Mouse (Mus musculus): ENCODE results near the gene Map2k7.

- TF ChIP-seq CTCF (IDR thresholded peaks at IDR 0.05 in 2 of 3, conservative IDR thresholded peaks at IDR 0.05 in 1 of 3; ENCODE audit: control insufficient read depth in 1 of 3, insufficient read depth in 1 of 3, low read depth in 2 of 3, low read length in 3 of 3, poor library complexity in 1 of 3, severe bottlenecking in 1 of 3) (peak in 2 of 3 experiments; percentile 41 to 47; a peak in 3 of 6 replicates), ZNF384 (IDR thresholded peaks at IDR 0.05; ENCODE audit: low read depth, low read length) (peak; percentile 98), HCFC1 (IDR thresholded peaks at IDR 0.05; ENCODE audit: low read depth, low read length) (peak; percentile 87), POLR2AphosphoS2 (IDR thresholded peaks at IDR 0.05; ENCODE audit: low read length) (peak; percentile 86), TCF12 (IDR thresholded peaks at IDR 0.05; ENCODE audit: low read depth, low read length) (peak; percentile 70), ZKSCAN1 (IDR thresholded peaks at IDR 0.05; ENCODE audit: low read depth, low read length) (no peak), RCOR1 (IDR thresholded peaks at IDR 0.05; ENCODE audit: low read depth, low read length) (no peak), MAX (IDR thresholded peaks at IDR 0.05; ENCODE audit: low read length) (peak; percentile 86; the same call in 1 of the 2 replicates), GATA1 (IDR thresholded peaks at IDR 0.05; ENCODE audit: low read depth, low read length) (peak; percentile 26; the same call in 1 of the 2 replicates), POLR2A (IDR thresholded peaks at IDR 0.05; ENCODE audit: control insufficient read depth in 1 of 2, insufficient read depth in 1 of 2, low read depth in 1 of 2, low read length in 2 of 2, poor library complexity in 1 of 2) (peak; percentile 65 to 93), MAZ (IDR thresholded peaks at IDR 0.05; ENCODE audit: low read depth, low read length) (peak; percentile 92), USF2 (IDR thresholded peaks at IDR 0.05; ENCODE audit: borderline replicate concordance in 1 of 2, insufficient read depth in 1 of 2, low read depth in 1 of 2, low read length in 2 of 2) (no peak), CHD1 (IDR thresholded peaks at IDR 0.05; ENCODE audit: low read depth, low read length) (no peak), MYB (IDR thresholded peaks at IDR 0.05; ENCODE audit: low read depth, low read length) (no peak)
Observed at GRCm38 (mm10) chr8:4238434-4239192, at the start of gene Map2k7, which contains the start of gene Gm49320.
